Mouse (Mus musculus) lung, adult 2 months (tissue): ENCODE measurements around the gene 4933407L21Rik. TPM values are rescaled to one million over a fixed set of nuclear protein-coding genes. Genes with fewer than 3 reads are reported as not detected.

Experiments
- DNase-seq: peaks from one replicate; pipeline ENCODE4 v3.0.0; 2022
- H3K4me1 ChIP-seq: fragments of 200-500 bp; 2 replicates; pipeline ENCODE4 v1.6.1; 2011; ENCODE audit warnings: low read length; ENCODE audit not compliant: control insufficient read depth, insufficient read depth
- H3K4me3 ChIP-seq: fragments of 200-500 bp; replicated peaks from 2 replicates; pipeline ENCODE3; 2011; ENCODE audit warnings: low read depth, mild to moderate bottlenecking, control low read depth, low read length; ENCODE audit errors: extremely low read depth
- CTCF ChIP-seq: fragments of 200-500 bp; IDR thresholded peaks from 2 replicates; pipeline ENCODE4 v1.5.1; 2011; ENCODE audit warnings: mild to moderate bottlenecking, low read length, control low read depth; ENCODE audit not compliant: insufficient read depth
- POLR2A ChIP-seq: fragments of 200-500 bp; IDR thresholded peaks from 2 replicates; pipeline ENCODE4 v1.6.1; 2011; ENCODE audit warnings: low read depth, mild to moderate bottlenecking, control low read depth, low read length, borderline replicate concordance; ENCODE audit errors: extremely low read depth
- WGBS: fragments of 180-500 bp; shearing (Covaris S2); methylation state at CpG from one replicate; pipeline ENCODE4 v1.1.7; 2018; 5-methylcytosine and 5-hydroxymethylcytosine counted together
- polyA plus RNA-seq: library from polyadenylated mRNA; depleted of rRNA; stranded (reverse); fragments of >200 nt; gene quantifications from 2 replicates; pipeline ENCODE4 v1.2.3, GENCODE M21; 2012

The 4933407L21Rik gene
- polyA plus RNA-seq, 1 experiment: not detected

GRCm38 (mm10) chr1:85957942-85958619, 29.8 kb downstream of the 4933407L21Rik start:
- Histone ChIP-seq H3K4me1 (no peaks in the 10 kb centered on the region), H3K4me3 (no peak overlapping the region)
- WGBS: 61% methylated on average over 9 of the region's 9 CpGs
- TF ChIP-seq POLR2A (no peak), CTCF (no peak)
- no peak for DNase-seq

GRCm38 (mm10) chr1:85959129-85959888, 31.0 kb downstream of the 4933407L21Rik start:
- Histone ChIP-seq H3K4me3 (no peak overlapping the region), H3K4me1 (no peaks in the 10 kb centered on the region)
- 41% methylated on average over 6 of the region's 6 CpGs for WGBS
- no peak for TF ChIP-seq POLR2A
- no peak for TF ChIP-seq CTCF
- no peak for DNase-seq

GRCm38 (mm10) chr1:85959889-85960276, 31.6 kb downstream of the 4933407L21Rik start:
- Histone ChIP-seq H3K4me1 (no peaks in the 10 kb centered on the region), H3K4me3 (no peak overlapping the region)
- TF ChIP-seq POLR2A: no peak
- TF ChIP-seq CTCF: no peak
- no peak for DNase-seq
- WGBS: 64% methylated on average over 2 of the region's 2 CpGs

GRCm38 (mm10) chr1:85960873-85961272, 32.6 kb downstream of the 4933407L21Rik start, which contains the start of gene Gpr55:
Gene Gpr55 (minus strand): TSS chr1:85961007.
- no peak for DNase-seq
- Histone ChIP-seq H3K4me3 (no peak within 1 kb of the TSS), H3K4me1 (no peaks in the 10 kb centered on the region)
- 41% methylated on average over 5 of the region's 5 CpGs for WGBS
- TF ChIP-seq CTCF (no peak), POLR2A (no peak)

- TF ChIP-seq POLR2A: no peak
- TF ChIP-seq CTCF: no peak
- WGBS: 45% methylated on average over 3 of the region's 3 CpGs
- DNase-seq: no peak
- H3K4me3 ChIP-seq: no peak overlapping the region
- H3K4me1 ChIP-seq: no peaks in the 10 kb centered on the region
Observed at GRCm38 (mm10) chr1:85962081-85962480, 33.8 kb downstream of the 4933407L21Rik start.

- DNase-seq: no peak
- H3K4me1 ChIP-seq: no peaks in the 10 kb centered on the region
- TF ChIP-seq CTCF (no peak), POLR2A (no peak)
- WGBS: 76% methylated on average over 3 of the region's 3 CpGs
- no peak overlapping the region for H3K4me3 ChIP-seq
Observed at GRCm38 (mm10) chr1:85965856-85966255, 37.6 kb downstream of the 4933407L21Rik start.

- WGBS: 67% methylated on average over 1 of the region's 1 CpGs
- TF ChIP-seq POLR2A: no peak
- no peak for TF ChIP-seq CTCF
Observed at GRCm38 (mm10) chr1:85969081-85969480, 40.8 kb downstream of the 4933407L21Rik start.

GRCm38 (mm10) chr1:85969519-85969918, 41.2 kb downstream of the 4933407L21Rik start:
- no peak for DNase-seq
- WGBS: 64% methylated on average over 1 of the region's 1 CpGs
- Histone ChIP-seq H3K4me3 (no peak overlapping the region), H3K4me1 (no peaks in the 10 kb centered on the region)
- TF ChIP-seq CTCF: no peak
- TF ChIP-seq POLR2A: no peak

More at GRCm38 (mm10) chr1:85969081-85969480, 40.8 kb downstream of the 4933407L21Rik start:
- no peaks in the 10 kb centered on the region for H3K4me1 ChIP-seq
- DNase-seq: no peak
- H3K4me3 ChIP-seq: no peak overlapping the region

- no peak for DNase-seq
- 85% methylated on average over 3 of the region's 3 CpGs for WGBS
- Histone ChIP-seq H3K4me3 (no peak overlapping the region), H3K4me1 (no peaks in the 10 kb centered on the region)
- no peak for TF ChIP-seq POLR2A
Observed at GRCm38 (mm10) chr1:85971070-85971469, 42.8 kb downstream of the 4933407L21Rik start.

- H3K4me1 ChIP-seq: no peaks in the 10 kb centered on the region
- TF ChIP-seq CTCF: no peak
- no peak for TF ChIP-seq POLR2A
- no peak overlapping the region for H3K4me3 ChIP-seq
- no peak for DNase-seq
- WGBS: 46% methylated on average over 3 of the region's 3 CpGs
Observed at GRCm38 (mm10) chr1:85972341-85972740, 44.1 kb downstream of the 4933407L21Rik start.
